Mouse (Mus musculus) G1E (cell line): ENCODE measurements around the gene C1qtnf5.

ENCODE experiments used
- CTCF ChIP-seq: IDR thresholded peaks from 2 replicates; pipeline ENCODE4 v1.5.1; 2012; ENCODE audit warnings: low read depth, low read length, inconsistent platforms, mixed read lengths
- GATA1 ChIP-seq: IDR thresholded peaks from 2 replicates; pipeline ENCODE4 v1.6.1; 2012; ENCODE audit warnings: borderline replicate concordance, low read length, inconsistent platforms, mixed read lengths
- GATA2 ChIP-seq: IDR thresholded peaks from 2 replicates; pipeline ENCODE4 v1.6.1; 2012; ENCODE audit warnings: low read depth, low read length, inconsistent platforms, borderline replicate concordance
- TAL1 ChIP-seq: conservative IDR thresholded peaks from 2 replicates; pipeline ENCODE4 v1.6.1; 2012; ENCODE audit warnings: low read depth, low read length, inconsistent platforms, mixed read lengths

- TF ChIP-seq CTCF: no peak
- TF ChIP-seq GATA1: no peak
- no peak for TF ChIP-seq TAL1
- TF ChIP-seq GATA2: no peak
Measured at GRCm38 (mm10) chr9:44135731-44136411, 28.8 kb downstream of the C1qtnf5 start.
